Mouse (Mus musculus) heart, embryonic 10.5 days (tissue): ENCODE data around the gene Eif2s1. TPM values are rescaled to one million over a fixed set of nuclear protein-coding genes. Genes with fewer than 3 reads are reported as not detected.
"Not testable (repeated sequence)": the region's sequence is repeated elsewhere in the genome, so short reads cannot be mapped to it uniquely, and the experiment has no call there.

Experiments
- DNase-seq: peaks from one replicate; pipeline ENCODE4 v3.0.0-alpha.2; 2017; ENCODE audit warnings: low spot score
- H3K27ac ChIP-seq: fragments of 300-500 bp; sonication (generic); 2 replicates; pipeline ENCODE4 v1.5.1; 2016; ENCODE audit warnings: mild to moderate bottlenecking
- H3K27me3 ChIP-seq: fragments of 300-500 bp; sonication (generic); 2 replicates; pipeline ENCODE4 v1.6.1; 2016; ENCODE audit warnings: mild to moderate bottlenecking; ENCODE audit not compliant: poor library complexity, insufficient read depth, severe bottlenecking
- H3K36me3 ChIP-seq: fragments of 300-500 bp; sonication (generic); 2 replicates; pipeline ENCODE4 v1.6.1; 2016; ENCODE audit warnings: mild to moderate bottlenecking, moderate library complexity
- H3K4me1 ChIP-seq: fragments of 300-500 bp; sonication (generic); 2 replicates; pipeline ENCODE4 v1.6.1; 2016; ENCODE audit warnings: mild to moderate bottlenecking
- H3K4me3 ChIP-seq: fragments of 300-500 bp; sonication (generic); 2 replicates; pipeline ENCODE4 v1.5.1; 2016; ENCODE audit warnings: mild to moderate bottlenecking, moderate library complexity
- H3K9me3 ChIP-seq: fragments of 300-500 bp; sonication (generic); 2 replicates; pipeline ENCODE4 v1.6.1; 2016; ENCODE audit warnings: mild to moderate bottlenecking, moderate library complexity
- WGBS: fragments of 180-500 bp; shearing (Covaris S2); methylation state at CpG from one replicate; pipeline ENCODE4 v1.1.7; 2016; 5-methylcytosine and 5-hydroxymethylcytosine counted together
- polyA plus RNA-seq: library from polyadenylated mRNA; unstranded; fragments of >200 nt; fragmentation: Nextera tagmentation; extraction: Ambion mirVana; gene quantifications from 2 replicates; pipeline ENCODE4 v1.2.1, GENCODE M21; 2016

The Eif2s1 gene
- polyA plus RNA-seq, 1 experiment from 2014 or later, result 281 TPM

GRCm38 (mm10) chr12:78919079-78919712, 57.6 kb downstream of the Eif2s1 start:
- Histone ChIP-seq H3K36me3 (no peaks in the 10 kb centered on the region), H3K9me3 (no peaks in the 10 kb centered on the region), H3K27me3 (peaks cover 6% of the 10 kb centered on the region; the same call in 1 of the 2 replicates), H3K27ac (no peak overlapping the region), H3K4me1 (no peaks in the 10 kb centered on the region), H3K4me3 (no peak overlapping the region)
- WGBS, result 31% methylated on average over 16 of the region's 16 CpGs
- no peak for DNase-seq

DNA sequence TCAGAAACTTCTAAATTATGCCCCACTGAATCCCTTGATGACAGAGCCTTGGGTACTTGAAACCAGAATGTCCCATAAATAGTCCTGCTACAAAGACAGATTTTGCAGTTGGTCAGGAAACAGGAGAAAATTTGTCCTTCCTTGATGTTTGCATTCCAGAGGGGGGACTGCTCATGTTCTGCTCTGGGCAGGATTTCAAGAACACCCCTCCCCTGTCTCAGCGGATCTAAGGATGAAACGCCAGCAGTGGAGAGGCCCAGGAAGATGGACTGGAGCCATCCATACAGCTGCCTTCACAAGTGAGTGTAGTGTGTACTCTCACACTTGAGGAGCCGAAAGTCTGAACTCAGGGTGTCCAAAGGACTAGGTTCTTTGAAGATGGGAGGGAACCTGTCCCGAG, 59.8 kb downstream of the Eif2s1 start:
- Histone ChIP-seq H3K27ac (no peak overlapping the region), H3K9me3 (no peaks in the 10 kb centered on the region), H3K4me3 (no peak overlapping the region), H3K36me3 (no peaks in the 10 kb centered on the region), H3K27me3 (no peaks in the 10 kb centered on the region), H3K4me1 (no peaks in the 10 kb centered on the region)
- 69% methylated on average over 4 of the region's 4 CpGs for WGBS
- no peak for DNase-seq

DNA sequence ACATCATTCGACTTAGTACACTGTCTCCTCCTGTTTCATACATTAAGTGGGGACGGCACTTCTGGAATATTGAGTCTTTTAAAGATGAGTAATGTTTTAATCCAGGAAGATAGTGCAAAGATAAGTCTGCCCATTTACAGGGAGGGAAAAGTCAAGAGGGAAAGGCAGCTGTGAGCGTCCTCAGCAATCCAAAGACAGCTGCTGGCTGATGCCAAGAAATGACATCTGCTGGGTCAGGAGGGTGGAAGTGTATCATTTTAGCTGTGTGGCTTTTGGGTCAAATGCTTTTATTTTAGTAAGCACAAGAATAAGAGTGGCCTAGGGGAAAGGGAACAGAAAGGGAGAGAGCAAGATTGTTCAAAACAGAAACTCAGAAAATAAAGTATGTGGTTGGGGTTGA, 60.4 kb downstream of the Eif2s1 start:
- Histone ChIP-seq H3K36me3 (no peaks in the 10 kb centered on the region), H3K27me3 (no peaks in the 10 kb centered on the region), H3K4me1 (no peaks in the 10 kb centered on the region), H3K27ac (no peak overlapping the region), H3K4me3 (no peak overlapping the region), H3K9me3 (no peaks in the 10 kb centered on the region)
- 72% methylated on average over 3 of the region's 3 CpGs for WGBS
- DNase-seq, result no peak

- H3K4me1 ChIP-seq, H3K4me3 ChIP-seq, H3K27ac ChIP-seq, H3K27me3 ChIP-seq, DNase-seq, H3K36me3 ChIP-seq, H3K9me3 ChIP-seq: not testable (repeated sequence)
Observed at GRCm38 (mm10) chr12:78922977-78923376, 61.4 kb downstream of the Eif2s1 start.

DNA sequence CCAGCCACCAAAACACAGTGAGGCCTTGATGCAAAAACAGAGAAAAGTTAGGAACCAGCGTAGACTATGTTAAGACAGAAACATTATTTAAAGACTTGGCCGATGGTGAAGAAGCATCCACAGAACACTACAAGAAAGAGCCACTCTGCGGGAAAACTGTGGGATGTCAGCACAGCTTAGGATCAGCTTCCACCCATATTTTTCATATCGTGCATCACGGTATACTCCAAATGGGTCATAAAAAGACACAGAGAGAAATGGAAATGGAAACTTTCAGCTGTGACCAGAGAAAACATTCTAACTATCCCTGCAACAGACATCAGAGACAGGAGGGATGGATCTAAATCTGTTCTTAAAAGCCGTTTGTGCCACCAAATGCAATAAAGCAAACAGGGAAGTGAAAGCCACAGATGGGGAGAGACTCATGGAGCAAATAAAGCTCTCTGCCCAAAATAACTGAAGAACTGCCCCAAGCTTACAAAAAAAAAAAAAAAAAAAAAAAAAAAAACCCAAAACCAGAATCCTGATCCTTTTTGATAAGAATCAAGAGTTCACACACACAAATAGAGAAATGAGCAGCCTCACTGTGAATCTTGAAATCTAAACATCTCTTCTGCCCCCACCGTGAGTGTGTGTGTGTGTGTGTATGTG, 62.0 kb downstream of the Eif2s1 start:
- no peak overlapping the region for H3K4me3 ChIP-seq
- 0 out of 2 replicates have a peak, but pooled peaks cover 5% of the 10 kb centered on the region for H3K4me1 ChIP-seq
- H3K9me3 ChIP-seq, result no peaks in the 10 kb centered on the region
- H3K27ac ChIP-seq, result no peak overlapping the region
- no peak for DNase-seq
- 88% methylated on average over 7 of the region's 7 CpGs for WGBS
- no peaks in the 10 kb centered on the region for H3K36me3 ChIP-seq
- no peaks in the 10 kb centered on the region; the same call in 1 of the 2 replicates for H3K27me3 ChIP-seq

- WGBS, result 78% methylated on average over 5 of the region's 5 CpGs
- Histone ChIP-seq H3K36me3 (no peaks in the 10 kb centered on the region), H3K4me3 (no peak overlapping the region), H3K27me3 (no peaks in the 10 kb centered on the region; the same call in 1 of the 2 replicates), H3K27ac (no peak overlapping the region), H3K4me1 (0 out of 2 replicates have a peak, but pooled peaks cover 11% of the 10 kb centered on the region), H3K9me3 (no peaks in the 10 kb centered on the region)
- DNase-seq, result no peak
Observed at GRCm38 (mm10) chr12:78927287-78927686, 65.7 kb downstream of the Eif2s1 start.

- H3K36me3 ChIP-seq, result no peaks in the 10 kb centered on the region
- no peak for DNase-seq
- 73% methylated on average over 1 of the region's 1 CpGs for WGBS
- H3K27me3 ChIP-seq, result no peaks in the 10 kb centered on the region; the same call in 1 of the 2 replicates
- 0 out of 2 replicates have a peak, but pooled peaks cover 11% of the 10 kb centered on the region for H3K4me1 ChIP-seq
- no peak overlapping the region for H3K27ac ChIP-seq
- no peak overlapping the region for H3K4me3 ChIP-seq
- H3K9me3 ChIP-seq, result no peaks in the 10 kb centered on the region
Observed at GRCm38 (mm10) chr12:78929900-78930299, 68.3 kb downstream of the Eif2s1 start.

DNA sequence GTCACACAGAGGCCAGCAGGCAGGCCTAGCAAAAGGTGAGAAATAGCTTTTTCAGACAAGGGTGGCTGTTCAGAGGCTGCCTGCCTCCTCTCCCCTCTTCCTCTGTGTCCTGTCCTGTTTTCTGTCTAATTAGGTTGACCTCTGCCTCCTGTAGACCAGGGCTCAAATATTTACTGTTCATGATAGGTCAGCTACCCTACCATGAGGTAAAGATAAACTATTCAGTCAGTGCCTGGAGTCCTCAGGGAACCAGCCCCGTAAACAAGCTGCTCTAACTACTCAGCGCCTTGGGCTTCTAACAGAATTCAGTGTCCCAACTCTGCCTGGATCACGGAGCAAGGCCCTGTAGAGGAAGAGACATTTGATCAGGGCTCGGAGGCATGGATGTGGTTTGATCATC, 74.9 kb downstream of the Eif2s1 start:
- WGBS, result 49% methylated on average over 4 of the region's 4 CpGs
- Histone ChIP-seq H3K4me3 (no peak overlapping the region), H3K27me3 (no peaks in the 10 kb centered on the region), H3K36me3 (no peaks in the 10 kb centered on the region), H3K4me1 (peaks cover 6% of the 10 kb centered on the region), H3K9me3 (no peaks in the 10 kb centered on the region), H3K27ac (0 out of 2 replicates have a peak overlapping the region, but pooled peaks have one; percentile 29)
- DNase-seq, result no peak

Other genes with a start within 250 kb of the Eif2s1 start
- 0.11 TPM in 1 of 2 replicates, not detected in the other for gene Fam71d, start 170.3 kb upstream of the Eif2s1 start, polyA plus RNA-seq
- gene Mpp5, start 112.9 kb upstream of the Eif2s1 start, polyA plus RNA-seq, result 25.4 and 26.8 TPM in 2 replicates
- 74.7 and 75.6 TPM in 2 replicates for gene Atp6v1d, start 181 bp upstream of the Eif2s1 start, polyA plus RNA-seq
- 7.5 and 7.9 TPM in 2 replicates for gene Plek2, start 45.1 kb downstream of the Eif2s1 start, polyA plus RNA-seq
- gene Tmem229b, start 145.8 kb downstream of the Eif2s1 start, polyA plus RNA-seq, result 1.7 and 2.3 TPM in 2 replicates
- gene Plekhh1, start 167.3 kb downstream of the Eif2s1 start, polyA plus RNA-seq, result 5.0 and 5.8 TPM in 2 replicates
- 21.9 and 25.4 TPM in 2 replicates for gene Pigh, start 227.8 kb downstream of the Eif2s1 start, polyA plus RNA-seq